Mouse (Mus musculus): ENCODE measurements around the gene Klk5. TPM values are rescaled to one million over a fixed set of nuclear protein-coding genes. Genes with fewer than 3 reads are reported as not detected.

The Klk5 gene
- polyA plus RNA-seq, 1 experiment from 2014 or later: not detected

- DNase-seq (no peak), ATAC-seq (no peak)
- no peaks in the 10 kb centered on the region for H3K36me3 ChIP-seq (replicated peaks; ENCODE audit: insufficient read depth, low read length)
- no peak overlapping the region for H3K27ac ChIP-seq (ENCODE audit: low read depth)
- TF ChIP-seq CTCF (IDR thresholded peaks at IDR 0.05; ENCODE audit: low read depth): no peak
- TF ChIP-seq EP300 (IDR thresholded peaks at IDR 0.05; ENCODE audit: low read depth): no peak
- H3K4me3 ChIP-seq (ENCODE audit: low read depth, low read length): no peak overlapping the region
- no peaks in the 10 kb centered on the region for H3K27me3 ChIP-seq (ENCODE audit: insufficient read depth, low read length)
- H3K4me1 ChIP-seq (ENCODE audit: insufficient read depth): no peaks in the 10 kb centered on the region
- H3K9me3 ChIP-seq (ENCODE audit: low read length): no peaks in the 10 kb centered on the region
- no peak overlapping the region for H3K4me2 ChIP-seq (ENCODE audit: low read depth, low read length)
- 84% methylated on average over 8 of the region's 8 CpGs for WGBS (ENCODE audit: insufficient replicate concordance)
- H3K9ac ChIP-seq (replicated peaks): no peak overlapping the region
These were observed 18.6 kb downstream of the Klk5 start for GRCm38 (mm10) chr7:43860411-43860810.

GRCm38 (mm10) chr7:43873237-43873636 lies 31.5 kb downstream of the Klk5 start:
- Histone ChIP-seq H3K27ac (ENCODE audit: low read depth) (no peak overlapping the region), H3K9ac (replicated peaks) (no peak overlapping the region), H3K27me3 (ENCODE audit: insufficient read depth, low read length) (no peaks in the 10 kb centered on the region), H3K4me1 (ENCODE audit: insufficient read depth) (no peaks in the 10 kb centered on the region), H3K9me3 (ENCODE audit: low read length) (no peaks in the 10 kb centered on the region), H3K4me2 (ENCODE audit: low read depth, low read length) (no peak overlapping the region), H3K4me3 (ENCODE audit: low read depth, low read length) (no peak overlapping the region), H3K36me3 (replicated peaks; ENCODE audit: insufficient read depth, low read length) (no peaks in the 10 kb centered on the region)
- DNase-seq (peak; percentile 65), ATAC-seq (no peak)
- 9% methylated on average over 10 of the region's 10 CpGs for WGBS (ENCODE audit: insufficient replicate concordance)
- TF ChIP-seq EP300 (IDR thresholded peaks at IDR 0.05; ENCODE audit: low read depth) (no peak), CTCF (IDR thresholded peaks at IDR 0.05; ENCODE audit: low read depth) (peak; percentile 81)

- DNase-seq (no peak), ATAC-seq (no peak)
- no peaks in the 10 kb centered on the region for H3K4me1 ChIP-seq (ENCODE audit: insufficient read depth)
- no peak for TF ChIP-seq CTCF (IDR thresholded peaks at IDR 0.05; ENCODE audit: low read depth)
- no peak for TF ChIP-seq EP300 (IDR thresholded peaks at IDR 0.05; ENCODE audit: low read depth)
- 63% methylated on average over 3 of the region's 3 CpGs for WGBS (ENCODE audit: insufficient replicate concordance)
- H3K4me2 ChIP-seq (ENCODE audit: low read depth, low read length): no peak overlapping the region
- H3K9me3 ChIP-seq (ENCODE audit: low read length): no peaks in the 10 kb centered on the region
- no peak overlapping the region for H3K27ac ChIP-seq (ENCODE audit: low read depth)
- no peaks in the 10 kb centered on the region for H3K36me3 ChIP-seq (replicated peaks; ENCODE audit: insufficient read depth, low read length)
- H3K9ac ChIP-seq (replicated peaks): no peak overlapping the region
- H3K27me3 ChIP-seq (ENCODE audit: insufficient read depth, low read length): no peaks in the 10 kb centered on the region
- H3K4me3 ChIP-seq (ENCODE audit: low read depth, low read length): no peak overlapping the region
These were observed 31.9 kb downstream of the Klk5 start for GRCm38 (mm10) chr7:43873674-43874073.

GRCm38 (mm10) chr7:43874868-43875375 lies 33.2 kb downstream of the Klk5 start:
- TF ChIP-seq EP300 (IDR thresholded peaks at IDR 0.05; ENCODE audit: low read depth): no peak
- TF ChIP-seq CTCF (IDR thresholded peaks at IDR 0.05; ENCODE audit: low read depth): no peak
- no peaks in the 10 kb centered on the region for H3K36me3 ChIP-seq (replicated peaks; ENCODE audit: insufficient read depth, low read length)
- 82% methylated on average over 6 of the region's 6 CpGs for WGBS (ENCODE audit: insufficient replicate concordance)
- H3K27me3 ChIP-seq (ENCODE audit: insufficient read depth, low read length): no peaks in the 10 kb centered on the region
- ATAC-seq (no peak), DNase-seq (no peak)
- no peaks in the 10 kb centered on the region for H3K9me3 ChIP-seq (ENCODE audit: low read length)
- no peaks in the 10 kb centered on the region for H3K4me1 ChIP-seq (ENCODE audit: insufficient read depth)
- H3K4me2 ChIP-seq (ENCODE audit: low read depth, low read length): no peak overlapping the region
- no peak overlapping the region for H3K9ac ChIP-seq (replicated peaks)
- H3K27ac ChIP-seq (ENCODE audit: low read depth): no peak overlapping the region
- no peak overlapping the region for H3K4me3 ChIP-seq (ENCODE audit: low read depth, low read length)

GRCm38 (mm10) chr7:43876444-43876843 lies 34.7 kb downstream of the Klk5 start:
- H3K27me3 ChIP-seq (ENCODE audit: insufficient read depth, low read length): no peaks in the 10 kb centered on the region
- H3K36me3 ChIP-seq (replicated peaks; ENCODE audit: insufficient read depth, low read length): no peaks in the 10 kb centered on the region
- no peak overlapping the region for H3K4me2 ChIP-seq (ENCODE audit: low read depth, low read length)
- H3K4me3 ChIP-seq (ENCODE audit: low read depth, low read length): no peak overlapping the region
- H3K27ac ChIP-seq (ENCODE audit: low read depth): no peak overlapping the region
- no peaks in the 10 kb centered on the region for H3K4me1 ChIP-seq (ENCODE audit: insufficient read depth)
- TF ChIP-seq CTCF (IDR thresholded peaks at IDR 0.05; ENCODE audit: low read depth) (no peak), EP300 (IDR thresholded peaks at IDR 0.05; ENCODE audit: low read depth) (no peak)
- 58% methylated on average over 4 of the region's 4 CpGs for WGBS (ENCODE audit: insufficient replicate concordance)
- DNase-seq (no peak), ATAC-seq (no peak)
- no peaks in the 10 kb centered on the region for H3K9me3 ChIP-seq (ENCODE audit: low read length)
- no peak overlapping the region for H3K9ac ChIP-seq (replicated peaks)

GRCm38 (mm10) chr7:43878281-43878680 lies 36.5 kb downstream of the Klk5 start:
- DNase-seq (no peak), ATAC-seq (no peak)
- Histone ChIP-seq H3K27ac (ENCODE audit: low read depth) (no peak overlapping the region), H3K4me2 (ENCODE audit: low read depth, low read length) (no peak overlapping the region), H3K36me3 (replicated peaks; ENCODE audit: insufficient read depth, low read length) (no peaks in the 10 kb centered on the region), H3K9ac (replicated peaks) (no peak overlapping the region), H3K4me1 (ENCODE audit: insufficient read depth) (no peaks in the 10 kb centered on the region), H3K9me3 (ENCODE audit: low read length) (no peaks in the 10 kb centered on the region), H3K4me3 (ENCODE audit: low read depth, low read length) (no peak overlapping the region), H3K27me3 (ENCODE audit: insufficient read depth, low read length) (no peaks in the 10 kb centered on the region)
- WGBS (ENCODE audit: insufficient replicate concordance): 49% methylated on average over 1 of the region's 1 CpGs
- TF ChIP-seq CTCF (IDR thresholded peaks at IDR 0.05; ENCODE audit: low read depth) (0 out of 2 replicates have a peak, but pooled peaks have one; percentile 14), EP300 (IDR thresholded peaks at IDR 0.05; ENCODE audit: low read depth) (no peak)

- WGBS (ENCODE audit: insufficient replicate concordance): 9% methylated on average over 3 of the region's 3 CpGs
- no peaks in the 10 kb centered on the region for H3K4me1 ChIP-seq (ENCODE audit: insufficient read depth)
- H3K27me3 ChIP-seq (ENCODE audit: insufficient read depth, low read length): no peaks in the 10 kb centered on the region
- no peak for ATAC-seq
- no peak for DNase-seq
- H3K36me3 ChIP-seq (replicated peaks; ENCODE audit: insufficient read depth, low read length): no peaks in the 10 kb centered on the region
- H3K4me3 ChIP-seq (ENCODE audit: low read depth, low read length): no peak within 1 kb of the TSS
- H3K27ac ChIP-seq (ENCODE audit: low read depth): no peak within 1 kb of the TSS
- H3K4me2 ChIP-seq (ENCODE audit: low read depth, low read length): no peak within 1 kb of the TSS
- TF ChIP-seq CTCF (IDR thresholded peaks at IDR 0.05; ENCODE audit: low read depth): no peak
- TF ChIP-seq EP300 (IDR thresholded peaks at IDR 0.05; ENCODE audit: low read depth): no peak
- H3K9ac ChIP-seq (replicated peaks): no peak within 1 kb of the TSS
- no peaks in the 10 kb centered on the region for H3K9me3 ChIP-seq (ENCODE audit: low read length)
These were observed 39.1 kb downstream of the Klk5 start, which contains the start of gene Klk4 for GRCm38 (mm10) chr7:43880912-43881311. Gene Klk4, plus strand, starts transcription at chr7:43881160.
